Mouse (Mus musculus) cortical plate, adult 2 months (tissue): ENCODE data around the gene Tmem126b.

ENCODE experiments used
- CTCF ChIP-seq: fragments of 200-500 bp; IDR thresholded peaks from 2 replicates; pipeline ENCODE4 v1.5.1; 2011; ENCODE audit warnings: mild to moderate bottlenecking, control low read depth, low read length; ENCODE audit not compliant: insufficient read depth; ENCODE audit errors: extremely low read depth
- POLR2A ChIP-seq: fragments of 200-500 bp; IDR thresholded peaks from 2 replicates; pipeline ENCODE4 v1.6.1; 2011; ENCODE audit warnings: mild to moderate bottlenecking, low read length, control low read depth; ENCODE audit not compliant: insufficient read depth; ENCODE audit errors: extremely low read depth

DNA sequence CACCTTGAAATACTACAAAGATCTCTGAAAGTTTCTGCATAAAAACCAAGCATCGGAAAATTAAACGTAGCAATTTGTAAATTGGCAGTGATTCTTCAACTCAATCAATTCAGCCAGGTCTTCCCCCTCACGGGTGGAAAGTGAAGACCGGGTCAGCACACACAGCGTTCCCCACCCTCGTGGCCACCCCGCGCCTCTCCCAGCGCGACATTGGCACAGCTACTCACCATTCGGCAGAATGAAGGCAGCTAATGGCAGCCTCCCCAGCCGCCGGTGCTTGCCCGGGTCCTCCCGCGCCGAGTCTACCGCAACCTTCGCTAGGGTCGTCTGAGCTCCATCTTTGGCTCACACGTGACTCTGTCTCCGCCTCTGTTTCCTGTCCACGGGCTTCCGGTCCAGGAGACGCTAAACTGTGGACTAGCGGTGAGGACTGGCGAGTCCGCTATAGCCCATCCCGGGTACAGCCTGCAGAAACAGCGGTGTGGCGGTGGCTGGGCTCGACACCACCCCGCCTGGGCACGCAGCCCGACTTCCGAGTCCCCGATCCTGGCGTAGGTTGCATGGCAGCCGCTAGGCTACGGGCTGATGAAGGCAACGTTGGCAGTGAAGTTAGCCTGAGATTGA lies 18.8 kb downstream of the Tmem126b start, which contains the start of gene Tmem126a:
- 0 out of 2 replicates have a peak, but pooled peaks have one; percentile 3 for TF ChIP-seq CTCF
- peak; percentile 95 for TF ChIP-seq POLR2A
